ENCODE assay signal across 9 mouse cellular contexts in the genomic region with DNA sequence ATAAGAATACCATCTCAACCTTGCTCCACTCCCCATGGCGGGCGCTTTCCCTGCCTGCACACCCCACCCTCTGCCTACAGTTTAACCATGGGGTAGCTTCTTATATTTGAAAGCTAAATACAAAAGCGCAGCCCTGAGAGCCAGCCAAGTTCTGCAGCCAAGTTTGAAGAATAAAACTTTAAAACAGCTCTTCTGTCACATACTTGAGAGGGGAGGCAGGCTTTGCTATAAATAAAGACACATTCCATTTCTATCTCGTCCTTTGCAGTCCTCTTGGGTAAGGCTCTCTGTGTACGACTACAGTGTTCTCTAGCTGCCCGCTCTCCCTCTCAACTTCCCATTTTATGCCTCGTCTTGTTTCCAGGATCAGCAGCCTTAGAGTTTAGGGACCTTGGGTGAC.
DNase-seq lines count a peak whose midpoint lies in the region; ATAC-seq and TF ChIP-seq lines count a peak whose summit lies in the region.
"Had no signal": no experiment of that assay in that cellular context is flagged by ENCODE, and none has a peak within 500 bp of the region (broad histone marks: within the 10 kb centered on the region; RNA-seq: fewer than 3 reads in every experiment).

No protein-coding gene starts in this region.

- no peak for TF ChIP-seq POLR2A in lung, adult 2 months (IDR thresholded peaks at IDR 0.05; ENCODE audit: borderline replicate concordance, extremely low read depth, low read depth, low read length)

- 0 out of 2 replicates have a peak, but pooled peaks cover 4% of the 10 kb centered on the region for H3K4me1 ChIP-seq in lung, postnatal 0 days (ENCODE audit: insufficient read depth, low read depth, low read length)
- no peaks in the 10 kb centered on the region for H3K4me1 ChIP-seq in lung, adult 2 months (ENCODE audit: control insufficient read depth, insufficient read depth, low read length)
- H3K4me1 ChIP-seq in stomach, embryonic 15.5 days, result 0 out of 2 replicates have a peak, but pooled peaks cover 3% of the 10 kb centered on the region
- no peaks in the 10 kb centered on the region for H3K4me1 ChIP-seq in hindbrain, embryonic 13.5 days (replicated peaks)

- TF ChIP-seq CTCF in lung, postnatal 0 days (IDR thresholded peaks at IDR 0.05), result no peak
- TF ChIP-seq CTCF in lung, adult 2 months (IDR thresholded peaks at IDR 0.05; ENCODE audit: insufficient read depth, low read length), result no peak
- no peak for TF ChIP-seq CTCF in left cerebral cortex, adult 2 months (IDR thresholded peaks at IDR 0.05)

- H3K4me3 ChIP-seq in lung, postnatal 0 days (ENCODE audit: low read depth, low read length), result no peak overlapping the region
- no peak overlapping the region for H3K4me3 ChIP-seq in lung, adult 2 months (replicated peaks; ENCODE audit: extremely low read depth, low read depth, low read length)
- H3K4me3 ChIP-seq in left cerebral cortex, adult 2 months, result no peak overlapping the region
- no peak overlapping the region for H3K4me3 ChIP-seq in stomach, embryonic 15.5 days (replicated peaks)
- H3K4me3 ChIP-seq in hindbrain, embryonic 13.5 days, result no peak overlapping the region
- H3K4me3 ChIP-seq: neural tube, embryonic 13.5 days had no signal

- peak; percentile 26; the same call in 1 of the 2 replicates for ATAC-seq in lung, postnatal 0 days
- no peak; the same call in 1 of the 2 replicates for ATAC-seq in stomach, embryonic 15.5 days (ENCODE audit: insufficient read depth, low FRiP score, low read depth)
- no peak for ATAC-seq in hindbrain, embryonic 13.5 days (ENCODE audit: low FRiP score)

- no peaks in the 10 kb centered on the region for H3K9me3 ChIP-seq in lung, postnatal 0 days (ENCODE audit: low read length)
- H3K9me3 ChIP-seq in stomach, embryonic 15.5 days, result no peaks in the 10 kb centered on the region
- H3K9me3 ChIP-seq in hindbrain, embryonic 13.5 days, result no peaks in the 10 kb centered on the region
- H3K9me3 ChIP-seq: neural tube, embryonic 13.5 days had no signal

- WGBS in lung, postnatal 0 days, result 16% methylated on average over 7 of the region's 7 CpGs
- 34% methylated on average over 7 of the region's 7 CpGs for WGBS in lung, adult 2 months
- WGBS in stomach, embryonic 15.5 days, result 42% methylated on average over 7 of the region's 7 CpGs
- WGBS in hindbrain, embryonic 13.5 days, result 78% methylated on average over 7 of the region's 7 CpGs

- H3K4me2 ChIP-seq in lung, postnatal 0 days (replicated peaks; ENCODE audit: low read depth, low read length), result no peak overlapping the region; the same call in 1 of the 2 replicates
- no peak overlapping the region; the same call in 1 of the 2 replicates for H3K4me2 ChIP-seq in stomach, embryonic 15.5 days
- no peak overlapping the region for H3K4me2 ChIP-seq in hindbrain, embryonic 13.5 days
- H3K4me2 ChIP-seq: neural tube, embryonic 13.5 days had no signal

- intact Hi-C loops in left cerebral cortex, adult 2 months (cut with DNase I), result no loop called here

- no peak for TF ChIP-seq EP300 in lung, postnatal 0 days (IDR thresholded peaks at IDR 0.05)

- H3K9ac ChIP-seq in lung, postnatal 0 days (replicated peaks; ENCODE audit: low read depth), result no peak overlapping the region
- no peak overlapping the region for H3K9ac ChIP-seq in stomach, embryonic 15.5 days
- no peak overlapping the region for H3K9ac ChIP-seq in hindbrain, embryonic 13.5 days
- H3K9ac ChIP-seq: neural tube, embryonic 13.5 days had no signal

- no peak overlapping the region for H3K27ac ChIP-seq in lung, postnatal 0 days (ENCODE audit: low read length)
- peak overlapping the region; percentile 44; the same call in 1 of the 2 replicates for H3K27ac ChIP-seq in left cerebral cortex, adult 2 months
- H3K27ac ChIP-seq in stomach, embryonic 15.5 days, result peak overlapping the region; percentile 26; the same call in 1 of the 2 replicates
- H3K27ac ChIP-seq in hindbrain, embryonic 13.5 days, result no peak overlapping the region
- H3K27ac ChIP-seq: neural tube, embryonic 13.5 days had no signal

- no peaks in the 10 kb centered on the region for H3K36me3 ChIP-seq in lung, postnatal 0 days (ENCODE audit: insufficient read depth, low read length)
- H3K36me3 ChIP-seq in stomach, embryonic 15.5 days, result no peaks in the 10 kb centered on the region
- H3K36me3 ChIP-seq in hindbrain, embryonic 13.5 days, result no peaks in the 10 kb centered on the region
- H3K36me3 ChIP-seq: neural tube, embryonic 13.5 days had no signal

- H3K27me3 ChIP-seq in lung, postnatal 0 days (replicated peaks; ENCODE audit: insufficient read depth, low read length), result no peaks in the 10 kb centered on the region
- no peaks in the 10 kb centered on the region for H3K27me3 ChIP-seq in stomach, embryonic 15.5 days (replicated peaks)
- H3K27me3 ChIP-seq in hindbrain, embryonic 13.5 days, result no peaks in the 10 kb centered on the region
- H3K27me3 ChIP-seq: neural tube, embryonic 13.5 days had no signal

- DNase-seq in adrenal gland, postnatal 10 days, result peak; percentile 18
- no peak for DNase-seq in adrenal gland, postnatal 36 days
- DNase-seq in lung, postnatal 0 days (ENCODE audit: low spot score), result peak; percentile 59
- DNase-seq in lung, adult 2 months, result no peak
- DNase-seq in left cerebral cortex, adult 2 months (ENCODE audit: extremely low spot score in 1 of 2, low spot score in 2 of 2), result peak; percentile 23 to 33
- no peak for DNase-seq in spleen, postnatal 4 days (ENCODE audit: low spot score in 2 of 2)

Comparison
In these comparisons a context has a peak if more than half of its experiments do, and no peak if none do; other contexts are left out.
1. DNase-seq: peak in adrenal gland, postnatal 10 days (single experiment), lung, postnatal 0 days (single experiment) and left cerebral cortex, adult 2 months (2 of 2); none in adrenal gland, postnatal 36 days (0 of 2), lung, adult 2 months (single experiment) and spleen, postnatal 4 days (0 of 2).
2. H3K27ac ChIP-seq: peak in left cerebral cortex, adult 2 months (single experiment) and stomach, embryonic 15.5 days (single experiment); none in lung, postnatal 0 days (single experiment) and hindbrain, embryonic 13.5 days (single experiment).